Mouse (Mus musculus) adrenal gland, postnatal 4 days (tissue): ENCODE results near the gene Sorl1. TPM values are rescaled to one million over a fixed set of nuclear protein-coding genes. Genes with fewer than 3 reads are reported as not detected.

Source experiments
- DNase-seq, 2 experiments: peaks; one replicate each; pipeline ENCODE4 v3.0.0; 2021 to 2022; ENCODE audit warnings: low spot score in 2 of 2, mixed read lengths in 2 of 2
- total RNA-seq, 2 experiments: library from RNA; stranded (reverse); gene quantifications; 2 replicates each; pipeline ENCODE4 v1.2.3; 2021

Sorl1 gene
- total RNA-seq, 2 experiments from 2014 or later = 18.3 to 22.9 TPM

DNA sequence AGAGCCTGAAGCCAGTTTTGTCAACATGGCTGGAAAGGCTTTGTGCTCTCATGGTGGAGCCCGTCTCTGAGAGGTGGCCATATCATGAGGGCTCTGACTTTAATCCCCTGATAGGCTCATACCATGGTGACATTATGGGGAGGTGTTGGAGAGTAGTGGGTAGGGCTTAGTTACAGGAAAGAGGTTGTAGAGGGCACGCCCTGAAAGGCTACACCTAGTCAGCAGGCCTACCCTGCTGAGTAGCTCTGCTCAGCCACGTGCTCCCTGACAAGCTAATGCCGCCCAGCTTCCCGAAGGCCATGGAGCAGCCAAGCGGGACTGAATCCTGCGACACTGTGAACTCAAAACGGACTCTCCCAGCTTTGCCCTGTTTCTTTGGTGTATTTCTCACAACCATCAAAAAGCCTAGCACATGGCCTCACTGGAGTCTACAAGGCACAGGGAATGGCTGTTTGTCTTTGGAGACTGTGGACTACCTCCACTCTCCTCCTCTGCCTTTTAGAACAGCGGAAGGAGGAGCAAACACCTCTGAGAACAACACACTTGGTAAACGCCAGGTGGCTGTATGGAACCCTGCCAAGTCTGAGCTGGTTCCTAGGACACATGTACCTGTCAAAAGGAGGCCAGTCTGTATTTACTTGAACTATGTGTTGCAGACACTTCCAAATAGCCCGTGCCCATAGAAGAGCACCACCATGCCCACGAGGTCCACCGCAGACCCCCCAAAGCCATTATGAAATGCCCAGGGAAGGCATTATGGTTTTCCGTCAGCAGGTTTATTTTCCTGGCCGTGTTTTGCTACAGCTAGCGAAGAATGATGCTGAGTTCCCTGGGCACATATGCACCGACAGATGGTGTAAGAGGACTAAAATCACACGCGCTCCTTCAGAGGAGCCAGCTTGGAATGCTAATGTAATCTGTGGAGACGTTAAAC lies 69.5 kb downstream of the Sorl1 start:
- DNase-seq = no peak

DNA sequence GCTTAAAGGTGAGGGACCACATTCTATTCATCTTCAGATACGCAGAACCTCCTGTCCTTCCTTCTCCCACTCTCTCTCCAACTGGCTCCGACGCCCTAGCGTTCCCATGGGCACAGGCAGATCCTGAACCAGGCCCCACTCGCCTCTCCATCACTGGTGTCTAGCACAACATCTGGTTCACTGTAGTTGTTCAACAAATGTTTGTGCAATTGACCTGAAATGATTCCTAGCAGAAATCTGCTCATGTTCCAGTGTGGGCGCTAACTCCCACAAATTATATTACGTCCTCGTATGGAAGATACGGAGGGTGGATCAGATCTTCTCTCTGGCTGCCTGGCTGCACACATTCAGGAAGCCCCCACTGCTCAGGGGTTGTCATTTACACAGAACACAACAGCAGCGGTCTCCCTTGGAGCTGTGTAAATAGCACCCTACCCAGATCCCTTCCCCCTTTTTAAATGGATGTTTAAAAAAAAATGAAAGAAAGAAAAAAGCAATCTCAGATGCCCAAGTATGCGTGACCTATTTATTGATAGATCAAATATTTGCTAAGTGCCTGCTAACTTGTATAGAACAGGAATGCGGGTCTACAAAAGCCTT lies 70.4 kb downstream of the Sorl1 start:
- DNase-seq = no peak

DNA sequence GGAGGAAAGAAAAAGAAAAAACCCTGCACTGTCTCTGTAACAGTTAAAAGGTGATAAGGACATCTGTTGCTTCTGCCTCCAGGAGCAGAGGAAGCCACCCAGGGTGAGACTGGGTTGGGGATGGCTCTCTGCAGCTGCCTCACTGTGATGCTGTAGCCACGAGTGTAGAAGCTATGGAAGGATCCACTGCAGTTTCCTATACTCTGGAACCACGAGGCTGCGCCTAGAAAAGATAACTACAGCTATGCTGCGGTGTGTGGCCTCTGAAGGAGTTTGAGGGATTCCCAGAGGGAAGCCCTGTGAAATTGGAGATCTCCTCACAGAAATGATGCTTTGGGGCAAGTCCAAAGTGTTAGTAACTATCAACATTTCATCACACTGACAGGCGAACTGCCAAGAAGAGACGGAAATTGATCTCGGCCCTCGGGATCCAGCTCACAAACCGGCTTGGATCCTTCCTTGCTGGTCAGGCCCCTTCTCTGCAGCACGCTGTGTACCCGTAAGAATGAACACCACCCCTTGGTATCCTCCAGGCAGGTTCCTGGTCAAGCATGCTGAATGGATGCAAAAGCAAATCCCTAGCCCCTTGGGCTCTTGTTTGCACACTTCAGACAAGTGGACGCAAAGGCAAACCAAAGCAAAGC lies 71.3 kb downstream of the Sorl1 start:
- DNase-seq = no peak

GRCm38 (mm10) chr9:42048542-42048941 lies 75.6 kb downstream of the Sorl1 start:
- DNase-seq = no peak

DNA sequence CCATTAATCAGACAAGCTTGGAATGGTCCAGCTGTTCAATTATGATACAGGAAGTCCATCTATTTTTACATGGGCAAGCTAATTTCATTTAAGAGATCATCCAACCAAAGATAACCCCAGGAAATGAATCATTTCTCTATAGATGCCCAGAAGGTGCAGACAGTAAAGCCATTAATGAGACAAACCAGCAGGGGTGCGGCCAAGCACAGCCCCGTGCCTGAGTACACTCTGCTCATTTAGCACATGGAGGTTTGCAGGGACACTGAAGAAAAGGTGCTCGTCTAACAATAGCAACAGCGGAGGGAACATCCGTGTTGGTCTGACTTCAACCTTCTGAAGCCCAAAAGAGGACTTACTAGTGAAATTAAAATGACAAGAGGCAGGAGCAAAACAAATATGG lies 76.3 kb downstream of the Sorl1 start:
- DNase-seq = no peak

- DNase-seq = no peak
These were observed 77.8 kb downstream of the Sorl1 start for GRCm38 (mm10) chr9:42046248-42046647.

GRCm38 (mm10) chr9:42044651-42045050 lies 79.4 kb downstream of the Sorl1 start:
- DNase-seq = no peak

DNA sequence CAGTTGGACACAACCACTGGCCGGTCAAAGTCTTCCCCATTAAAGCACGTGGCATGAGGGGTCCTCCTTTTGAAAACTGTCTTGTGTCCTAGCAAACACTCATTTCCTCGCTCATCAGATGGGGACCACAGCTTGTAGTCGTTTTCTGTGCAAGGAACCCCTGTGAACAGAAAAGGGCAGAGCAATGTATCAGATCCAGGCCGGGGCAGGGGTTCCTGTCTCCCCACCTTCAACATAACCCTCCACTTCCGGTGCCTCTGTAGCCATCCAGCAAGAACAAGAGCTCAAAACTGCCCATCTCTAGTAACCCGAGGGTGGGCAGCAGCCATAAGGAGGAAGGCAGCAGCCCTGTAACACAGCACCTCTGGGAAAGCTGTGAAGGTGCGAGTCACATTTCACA lies 80.2 kb downstream of the Sorl1 start:
- DNase-seq = no peak

- DNase-seq = no peak
These were observed 84.8 kb downstream of the Sorl1 start for GRCm38 (mm10) chr9:42039000-42039992.

- no peak for DNase-seq
These were observed 87.2 kb downstream of the Sorl1 start for GRCm38 (mm10) chr9:42036885-42037284.

- no peak for DNase-seq
These were observed 88.1 kb downstream of the Sorl1 start for GRCm38 (mm10) chr9:42035995-42036394.

DNA sequence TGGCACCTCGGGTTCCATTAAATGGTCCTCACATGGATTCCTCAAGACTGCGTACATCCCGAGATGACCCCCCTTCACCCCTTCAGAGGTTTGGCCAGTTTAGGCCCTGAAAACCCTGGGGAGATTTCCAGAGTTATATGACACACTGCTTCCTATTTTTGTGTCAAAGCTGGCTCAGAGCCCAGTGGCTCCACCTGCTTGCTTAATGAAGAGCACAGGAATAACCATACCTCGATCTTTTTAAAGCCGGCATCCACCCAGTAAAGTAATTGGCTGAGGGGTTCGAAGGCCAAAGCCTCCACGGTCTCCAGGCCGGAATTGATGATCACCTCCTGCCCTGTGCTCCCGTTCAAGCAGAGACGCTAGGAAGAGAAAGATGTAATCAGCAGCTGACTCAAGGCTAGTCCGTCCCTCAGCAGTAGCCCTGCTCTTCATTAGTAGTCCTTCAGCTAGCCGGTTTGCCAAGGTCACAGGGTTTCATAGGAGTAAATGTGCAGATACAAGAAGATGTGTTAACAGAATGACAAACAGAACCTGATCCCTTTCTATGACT lies 88.8 kb downstream of the Sorl1 start:
- no peak for DNase-seq

DNA sequence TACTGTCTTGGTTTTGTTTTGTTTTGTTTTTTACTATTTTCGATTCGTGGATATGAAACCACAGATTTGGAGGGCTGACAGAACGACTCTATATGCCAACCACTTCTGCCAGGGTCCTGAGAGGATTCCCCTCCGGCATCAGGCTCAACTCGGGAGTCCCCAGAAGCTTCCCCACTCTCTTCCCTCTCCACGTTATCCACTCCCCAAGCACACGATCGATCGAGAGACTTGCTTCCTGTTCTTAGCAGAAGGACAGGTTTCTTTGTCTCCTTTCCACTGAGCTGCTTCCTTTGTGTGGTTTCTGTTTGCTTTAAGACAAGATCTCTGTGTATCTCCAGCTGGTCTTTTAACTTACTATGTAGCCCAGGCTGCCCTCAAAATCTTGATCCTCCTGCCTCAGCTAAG lies 90.0 kb downstream of the Sorl1 start:
- no peak for DNase-seq

DNA sequence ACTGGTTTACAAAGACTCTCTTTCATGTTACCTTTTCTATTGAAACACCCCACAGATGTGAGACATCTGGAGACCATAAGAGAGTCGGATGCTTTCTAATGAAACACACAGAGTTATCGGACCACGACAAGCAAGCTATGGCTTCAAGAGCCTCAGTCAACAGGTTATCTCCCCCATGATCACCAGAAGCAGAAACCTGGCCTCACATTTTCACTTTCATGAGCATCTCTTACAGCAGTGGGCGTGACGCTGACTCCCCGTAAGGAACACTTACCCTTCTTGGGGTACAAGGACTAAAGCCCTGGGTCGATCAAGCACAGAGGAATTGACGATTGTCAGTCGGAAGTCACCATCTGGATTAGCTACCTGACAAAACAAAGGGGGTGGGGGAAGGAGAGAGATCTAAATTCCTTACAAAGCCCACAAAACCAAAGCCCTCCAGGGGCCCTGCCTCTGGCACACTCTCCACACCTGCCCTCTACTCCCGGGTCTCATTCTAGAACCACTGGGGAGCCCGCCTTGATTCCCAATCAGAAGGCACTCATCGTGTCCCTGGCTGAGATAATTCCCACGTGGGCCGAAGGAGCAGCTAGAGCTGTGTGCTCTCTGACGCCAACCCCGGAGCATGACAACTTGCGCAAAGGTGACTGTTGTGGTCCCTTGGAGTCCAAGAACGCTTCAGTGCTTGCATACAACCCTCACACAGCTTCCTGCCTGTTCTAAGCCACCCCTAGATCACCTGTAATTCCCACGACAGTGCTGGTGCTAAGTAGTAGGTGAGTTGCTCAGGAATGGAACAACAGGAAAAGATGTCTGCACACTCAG lies 90.6 kb downstream of the Sorl1 start:
- DNase-seq = no peak

DNA sequence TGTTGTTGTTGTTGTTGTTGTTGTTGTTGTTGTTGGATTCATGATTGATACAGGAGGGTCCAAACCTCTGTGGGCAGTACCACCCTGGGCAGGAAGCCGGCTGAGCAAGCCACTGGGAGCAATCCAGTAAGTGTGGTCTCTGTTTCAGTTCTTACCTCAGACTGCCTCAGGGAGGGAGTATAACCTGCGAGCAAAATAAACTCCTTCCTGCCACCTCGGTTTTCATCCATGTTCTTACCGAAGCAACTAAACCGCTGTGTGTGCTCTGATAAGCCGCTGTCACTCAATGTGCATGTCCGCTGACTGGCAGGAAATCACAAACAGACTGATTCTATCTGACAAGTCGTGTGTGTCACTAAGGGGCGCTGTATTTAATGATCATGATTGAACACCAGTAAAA lies 91.7 kb downstream of the Sorl1 start:
- no peak for DNase-seq

GRCm38 (mm10) chr9:42028807-42029206 lies 95.3 kb downstream of the Sorl1 start:
- no peak for DNase-seq

GRCm38 (mm10) chr9:42024257-42024656 lies 99.8 kb downstream of the Sorl1 start:
- DNase-seq = no peak

DNA sequence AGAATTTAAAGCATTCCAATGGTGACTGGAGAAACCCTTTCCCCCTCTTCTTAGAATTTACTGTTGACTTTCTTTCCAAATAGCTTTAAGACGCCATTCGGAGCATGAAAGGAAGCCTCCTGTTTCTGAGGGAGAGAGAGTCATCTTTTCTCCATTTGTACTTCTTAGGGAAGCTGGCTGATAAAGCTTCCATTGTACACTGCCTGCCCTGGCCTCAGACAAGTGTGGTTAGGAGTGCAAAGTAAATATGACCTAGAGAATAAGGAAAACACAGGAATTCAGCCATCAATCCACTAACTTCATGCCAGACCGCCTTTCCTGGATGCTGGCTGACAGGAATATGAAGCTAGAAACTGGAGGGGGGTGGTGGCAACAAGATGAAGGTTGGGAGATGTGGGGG lies 100.7 kb downstream of the Sorl1 start:
- no peak for DNase-seq

DNA sequence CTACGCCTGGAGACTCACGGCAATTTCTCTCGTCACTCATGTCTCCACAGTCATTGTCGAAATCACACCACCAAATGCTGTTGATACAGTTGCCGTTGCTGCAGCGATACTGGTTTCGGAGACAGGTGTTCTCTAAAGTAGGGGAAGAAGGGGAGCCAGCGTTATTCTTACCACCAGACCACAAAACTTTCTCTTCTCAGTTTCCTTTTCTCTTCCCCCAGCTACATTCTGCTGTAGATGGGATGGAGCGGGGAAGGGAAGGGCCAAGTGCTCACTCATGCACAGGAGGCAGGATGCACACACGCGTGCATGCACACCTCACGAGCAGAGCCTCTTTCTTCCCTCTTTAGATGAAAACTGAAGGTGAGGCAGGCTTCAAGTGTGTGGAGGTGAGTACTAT lies 101.8 kb downstream of the Sorl1 start:
- DNase-seq = no peak
